Mouse (Mus musculus) forebrain, embryonic 10.5 days (tissue): Measurements from ENCODE around the gene Cdk16. TPM values are rescaled to one million over a fixed set of nuclear protein-coding genes. Genes with fewer than 3 reads are reported as not detected.
A peak's percentile ranks its signal among the peaks of the same experiment; 100 is the strongest.
"Not testable (repeated sequence)": the region's sequence is repeated elsewhere in the genome, so short reads cannot be mapped to it uniquely, and the experiment has no call there.

Experiments used
- DNase-seq: peaks from one replicate; pipeline ENCODE4 v3.0.0-alpha.2; 2017; ENCODE audit warnings: low spot score; ENCODE audit errors: extremely low spot score
- H3K27ac ChIP-seq: fragments of 300-500 bp; sonication (generic); 2 replicates; pipeline ENCODE4 v1.5.1; 2016; ENCODE audit warnings: mild to moderate bottlenecking
- H3K27me3 ChIP-seq: fragments of 300-500 bp; sonication (generic); 2 replicates; pipeline ENCODE4 v1.6.1; 2016; ENCODE audit warnings: mild to moderate bottlenecking; ENCODE audit not compliant: poor library complexity, severe bottlenecking
- H3K36me3 ChIP-seq: fragments of 300-500 bp; sonication (generic); replicated peaks from 2 replicates; pipeline ENCODE4 v1.6.1; 2016; ENCODE audit warnings: mild to moderate bottlenecking, moderate library complexity
- H3K4me1 ChIP-seq: fragments of 300-500 bp; sonication (generic); 2 replicates; pipeline ENCODE4 v1.6.1; 2016
- H3K4me3 ChIP-seq: fragments of 300-500 bp; sonication (generic); 2 replicates; pipeline ENCODE4 v1.5.1; 2016; ENCODE audit warnings: mild to moderate bottlenecking, moderate library complexity
- H3K9me3 ChIP-seq: fragments of 300-500 bp; sonication (generic); 2 replicates; pipeline ENCODE4 v1.6.1; 2016; ENCODE audit warnings: mild to moderate bottlenecking, moderate library complexity
- WGBS: fragments of 180-500 bp; shearing (Covaris S2); methylation state at CpG from one replicate; pipeline ENCODE4 v1.1.7; 2016; 5-methylcytosine and 5-hydroxymethylcytosine counted together
- polyA plus RNA-seq: library from polyadenylated mRNA; unstranded; fragments of >200 nt; fragmentation: Nextera tagmentation; extraction: Ambion mirVana; gene quantifications from 2 replicates; pipeline ENCODE4 v1.2.1, GENCODE M21; 2016

Cdk16 gene
- polyA plus RNA-seq, 1 experiment from 2014 or later = 109 TPM

- no peak overlapping the region for H3K27ac ChIP-seq
- 94% methylated on average over 1 of the region's 1 CpGs for WGBS
- no peaks in the 10 kb centered on the region for H3K27me3 ChIP-seq
- H3K4me1 ChIP-seq = peaks cover 12% of the 10 kb centered on the region
- no peaks in the 10 kb centered on the region for H3K9me3 ChIP-seq
- no peak for DNase-seq
- H3K4me3 ChIP-seq = no peak overlapping the region
- H3K36me3 ChIP-seq = peaks cover 63% of the 10 kb centered on the region
Observed at GRCm38 (mm10) chrX:20692616-20693015, 4.9 kb downstream of the Cdk16 start.

- no peak for DNase-seq
- Histone ChIP-seq H3K36me3 (peaks cover 84% of the 10 kb centered on the region), H3K4me3 (no peak overlapping the region), H3K27ac (no peak overlapping the region), H3K4me1 (no peaks in the 10 kb centered on the region), H3K27me3 (no peaks in the 10 kb centered on the region), H3K9me3 (no peaks in the 10 kb centered on the region)
- 92% methylated on average over 4 of the region's 4 CpGs for WGBS
Observed at GRCm38 (mm10) chrX:20695842-20696241, 8.1 kb downstream of the Cdk16 start.

GRCm38 (mm10) chrX:20703741-20704290 lies 16.1 kb downstream of the Cdk16 start, which contains the start of gene Usp11:
Usp11 (plus strand) TSS chrX:20703906.
- DNase-seq = peak; percentile 69
- Histone ChIP-seq H3K27ac (peak within 1 kb of the TSS; percentile 87), H3K9me3 (no peaks in the 10 kb centered on the region), H3K4me1 (no peaks in the 10 kb centered on the region), H3K27me3 (no peaks in the 10 kb centered on the region), H3K4me3 (peak within 1 kb of the TSS; percentile 63), H3K36me3 (peaks cover 15% of the 10 kb centered on the region)
- WGBS = 17% methylated on average over 32 of the region's 32 CpGs

GRCm38 (mm10) chrX:20704295-20705082 lies 16.7 kb downstream of the Cdk16 start:
- H3K4me1 ChIP-seq = no peaks in the 10 kb centered on the region
- H3K9me3 ChIP-seq = no peaks in the 10 kb centered on the region
- H3K4me3 ChIP-seq = peak overlapping the region; percentile 63
- H3K27me3 ChIP-seq = no peaks in the 10 kb centered on the region
- peaks cover 8% of the 10 kb centered on the region for H3K36me3 ChIP-seq
- peak overlapping the region; percentile 87 for H3K27ac ChIP-seq
- DNase-seq = peak; percentile 79
- 25% methylated on average over 32 of the region's 32 CpGs for WGBS

- no peaks in the 10 kb centered on the region for H3K9me3 ChIP-seq
- no peaks in the 10 kb centered on the region for H3K27me3 ChIP-seq
- H3K4me1 ChIP-seq = no peaks in the 10 kb centered on the region
- H3K36me3 ChIP-seq = 0 out of 2 replicates have a peak, but pooled peaks cover 5% of the 10 kb centered on the region
- peak overlapping the region; percentile 87 for H3K27ac ChIP-seq
- 41% methylated on average over 3 of the region's 3 CpGs for WGBS
- no peak for DNase-seq
- peak overlapping the region; percentile 63 for H3K4me3 ChIP-seq
Observed at GRCm38 (mm10) chrX:20705083-20705402, 17.3 kb downstream of the Cdk16 start.

GRCm38 (mm10) chrX:20728681-20729080 lies 40.9 kb downstream of the Cdk16 start:
- Histone ChIP-seq H3K27ac (no peak overlapping the region), H3K4me1 (no peaks in the 10 kb centered on the region), H3K4me3 (no peak overlapping the region), H3K36me3 (no peaks in the 10 kb centered on the region), H3K9me3 (no peaks in the 10 kb centered on the region), H3K27me3 (no peaks in the 10 kb centered on the region)
- WGBS = 79% methylated on average over 5 of the region's 5 CpGs
- no peak for DNase-seq

- not testable (repeated sequence) for H3K36me3 ChIP-seq, H3K4me1 ChIP-seq, H3K27me3 ChIP-seq, DNase-seq, H3K9me3 ChIP-seq, H3K27ac ChIP-seq, H3K4me3 ChIP-seq
- 57% methylated on average over 10 of the region's 10 CpGs for WGBS
Observed at GRCm38 (mm10) chrX:20730048-20730447, 42.3 kb downstream of the Cdk16 start.

- no peaks in the 10 kb centered on the region for H3K9me3 ChIP-seq
- H3K27ac ChIP-seq = no peak overlapping the region
- no peaks in the 10 kb centered on the region for H3K27me3 ChIP-seq
- DNase-seq = no peak
- no peaks in the 10 kb centered on the region for H3K4me1 ChIP-seq
- 91% methylated on average over 4 of the region's 4 CpGs for WGBS
- H3K36me3 ChIP-seq = no peaks in the 10 kb centered on the region
- H3K4me3 ChIP-seq = no peak overlapping the region
Observed at GRCm38 (mm10) chrX:20736479-20736878, 48.7 kb downstream of the Cdk16 start.

GRCm38 (mm10) chrX:20748829-20749228 lies 61.1 kb downstream of the Cdk16 start:
- no peaks in the 10 kb centered on the region for H3K27me3 ChIP-seq
- no peaks in the 10 kb centered on the region for H3K9me3 ChIP-seq
- no peak overlapping the region for H3K27ac ChIP-seq
- H3K36me3 ChIP-seq = no peaks in the 10 kb centered on the region
- no peak for DNase-seq
- WGBS = 92% methylated on average over 2 of the region's 2 CpGs
- H3K4me1 ChIP-seq = no peaks in the 10 kb centered on the region
- no peak overlapping the region for H3K4me3 ChIP-seq

Other genes starting within 250 kb of the Cdk16 start
- gene Rgn, start 138.2 kb upstream of the Cdk16 start, polyA plus RNA-seq = 0.16 and 0.17 TPM in 2 replicates
- gene Rbm10, start 70.5 kb upstream of the Cdk16 start, polyA plus RNA-seq = 110 and 111 TPM in 2 replicates
- gene Ndufb11, start 70.3 kb upstream of the Cdk16 start, polyA plus RNA-seq = 173 and 180 TPM in 2 replicates
- gene Uba1, start 29.6 kb upstream of the Cdk16 start, polyA plus RNA-seq = 251 and 252 TPM in 2 replicates
- 51.7 and 54.1 TPM in 2 replicates for gene Usp11, start 16.0 kb downstream of the Cdk16 start, polyA plus RNA-seq
- 91.9 and 96.6 TPM in 2 replicates for gene Araf, start 109.9 kb downstream of the Cdk16 start, polyA plus RNA-seq
- 7.4 and 7.9 TPM in 2 replicates for gene Timp1, start 182.2 kb downstream of the Cdk16 start, polyA plus RNA-seq
- gene Syn1, start 233.1 kb downstream of the Cdk16 start, polyA plus RNA-seq = 2.1 and 2.4 TPM in 2 replicates
- 2.9 and 4.1 TPM in 2 replicates for gene Cfp, start 243.6 kb downstream of the Cdk16 start, polyA plus RNA-seq